Mouse (Mus musculus) lung, postnatal 0 days (tissue): ENCODE measurements at regions not wholly inside any gene's neighbourhood (a gene's known extent, or its start where the extent isn't known, plus 50 kb on each side); places are given as distances from the start of the nearest gene placed in this dataset.
A peak's percentile ranks its signal among the peaks of the same experiment; 100 is the strongest.

ENCODE experiments used
- ATAC-seq: fragments of 200-750 bp; cut with Nextera tagmentation; 2 replicates; pipeline ENCODE4 v1.8.0; 2017; ENCODE audit warnings: moderate library complexity
- DNase-seq: peaks from one replicate; pipeline ENCODE4 v3.0.0-alpha.2; 2016; ENCODE audit warnings: low spot score
- H3K27ac ChIP-seq: fragments of 300-500 bp; sonication (generic); 2 replicates; pipeline ENCODE4 v1.5.1; 2014; ENCODE audit warnings: antibody characterized with exemption, mild to moderate bottlenecking, low read length, mixed read lengths
- H3K27me3 ChIP-seq: fragments of 300-500 bp; sonication (generic); replicated peaks from 2 replicates; pipeline ENCODE4 v1.6.1; 2014; ENCODE audit warnings: low read length, mixed read lengths; ENCODE audit not compliant: insufficient read depth
- H3K36me3 ChIP-seq: fragments of 300-500 bp; sonication (generic); 2 replicates; pipeline ENCODE4 v1.6.1; 2014; ENCODE audit warnings: low read length, mixed read lengths; ENCODE audit not compliant: insufficient read depth
- H3K4me1 ChIP-seq: fragments of 300-500 bp; sonication (generic); 2 replicates; pipeline ENCODE4 v1.6.1; 2014; ENCODE audit warnings: antibody characterized with exemption, low read depth, low read length, mixed read lengths; ENCODE audit not compliant: insufficient read depth
- H3K4me2 ChIP-seq: fragments of 300-500 bp; sonication (generic); replicated peaks from 2 replicates; pipeline ENCODE4 v1.6.1; 2014; ENCODE audit warnings: low read depth, mild to moderate bottlenecking, low read length, moderate library complexity, mixed read lengths
- H3K4me3 ChIP-seq: fragments of 300-500 bp; sonication (generic); 2 replicates; pipeline ENCODE4 v1.5.1; 2014; ENCODE audit warnings: low read depth, low read length
- H3K9ac ChIP-seq: fragments of 300-500 bp; sonication (generic); replicated peaks from 2 replicates; pipeline ENCODE4 v1.6.1; 2014; ENCODE audit warnings: low read depth, mild to moderate bottlenecking
- H3K9me3 ChIP-seq: fragments of 300-500 bp; sonication (generic); 2 replicates; pipeline ENCODE4 v1.6.1; 2016; ENCODE audit warnings: low read length, mixed read lengths
- CTCF ChIP-seq: IDR thresholded peaks from 2 replicates; pipeline ENCODE4 v1.5.1; 2016; ENCODE audit warnings: antibody characterized with exemption, mild to moderate bottlenecking
- EP300 ChIP-seq: IDR thresholded peaks from 2 replicates; pipeline ENCODE4 v1.6.1; 2016; ENCODE audit warnings: antibody characterized with exemption, mild to moderate bottlenecking, control low read depth
- WGBS: fragments of 180-500 bp; shearing (Covaris S2); extraction: QIAGEN DNeasy Blood & Tissue Kit; methylation state at CpG from one replicate; pipeline ENCODE4 v1.1.7; 2014; 5-methylcytosine and 5-hydroxymethylcytosine counted together

- no peak overlapping the region for H3K4me3 ChIP-seq
- TF ChIP-seq CTCF: no peak
- no peak for TF ChIP-seq EP300
- no peak overlapping the region for H3K27ac ChIP-seq
- 0 out of 2 replicates have a peak, but pooled peaks cover 5% of the 10 kb centered on the region for H3K27me3 ChIP-seq
- DNase-seq: no peak
- no peak overlapping the region for H3K4me2 ChIP-seq
- H3K9ac ChIP-seq: no peak overlapping the region
- no peak for ATAC-seq
- no peaks in the 10 kb centered on the region for H3K9me3 ChIP-seq
- no peaks in the 10 kb centered on the region for H3K36me3 ChIP-seq
- no peaks in the 10 kb centered on the region for H3K4me1 ChIP-seq
- 9% methylated on average over 11 of the region's 11 CpGs for WGBS
These were observed 246.8 kb upstream of the Prox1 start for GRCm38 (mm10) chr1:190417326-190417725.

GRCm38 (mm10) chr1:190411756-190412155 is 241.2 kb upstream of the Prox1 start:
- Histone ChIP-seq H3K9me3 (no peaks in the 10 kb centered on the region), H3K27ac (no peak overlapping the region), H3K4me3 (no peak overlapping the region), H3K4me2 (no peak overlapping the region), H3K36me3 (no peaks in the 10 kb centered on the region), H3K9ac (no peak overlapping the region), H3K4me1 (no peaks in the 10 kb centered on the region), H3K27me3 (no peaks in the 10 kb centered on the region)
- no peak for ATAC-seq
- no peak for DNase-seq
- no peak for TF ChIP-seq EP300
- TF ChIP-seq CTCF: no peak
- 85% methylated on average over 5 of the region's 5 CpGs for WGBS

GRCm38 (mm10) chr1:190403335-190403734 is 232.8 kb upstream of the Prox1 start:
- no peaks in the 10 kb centered on the region for H3K36me3 ChIP-seq
- WGBS: 44% methylated on average over 12 of the region's 12 CpGs
- no peaks in the 10 kb centered on the region for H3K9me3 ChIP-seq
- no peaks in the 10 kb centered on the region for H3K27me3 ChIP-seq
- H3K4me3 ChIP-seq: no peak overlapping the region
- peak; percentile 97 for ATAC-seq
- no peak for TF ChIP-seq CTCF
- peak; percentile 71 for TF ChIP-seq EP300
- H3K27ac ChIP-seq: peak overlapping the region; percentile 38
- H3K4me1 ChIP-seq: no peaks in the 10 kb centered on the region
- DNase-seq: peak; percentile 70
- no peak overlapping the region for H3K9ac ChIP-seq
- H3K4me2 ChIP-seq: no peak overlapping the region

- 34% methylated on average over 6 of the region's 6 CpGs for WGBS
- no peak for ATAC-seq
These were observed 227.8 kb upstream of the Prox1 start for GRCm38 (mm10) chr1:190398308-190398707.

DNA sequence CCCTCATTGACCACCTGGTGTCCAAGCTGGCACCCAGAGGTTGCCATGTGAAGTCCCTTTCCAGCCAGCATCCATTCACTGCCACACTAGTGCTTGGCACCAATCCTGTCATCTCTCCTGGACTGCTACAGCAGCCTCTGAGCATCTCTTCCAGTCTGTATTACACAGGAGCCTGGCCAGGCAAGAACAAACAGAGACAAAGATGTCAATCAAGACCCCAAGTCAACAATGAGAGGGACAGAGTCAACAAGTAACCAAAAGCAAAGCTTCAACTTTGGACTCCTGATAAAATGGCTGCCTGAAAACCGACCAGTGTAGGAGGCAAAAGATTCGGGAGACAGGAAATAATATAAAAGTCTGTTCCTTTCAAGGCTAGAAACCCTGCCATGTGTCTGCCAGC is 227.3 kb upstream of the Prox1 start:
- Histone ChIP-seq H3K27ac (no peak overlapping the region), H3K4me3 (no peak overlapping the region), H3K4me2 (no peak overlapping the region), H3K27me3 (no peaks in the 10 kb centered on the region), H3K9ac (no peak overlapping the region), H3K36me3 (no peaks in the 10 kb centered on the region), H3K4me1 (no peaks in the 10 kb centered on the region), H3K9me3 (no peaks in the 10 kb centered on the region)
- 32% methylated on average over 2 of the region's 2 CpGs for WGBS
- TF ChIP-seq EP300 (no peak), CTCF (no peak)
- ATAC-seq (no peak), DNase-seq (no peak)

More at GRCm38 (mm10) chr1:190398308-190398707, 227.8 kb upstream of the Prox1 start:
- H3K4me1 ChIP-seq: no peaks in the 10 kb centered on the region
- no peaks in the 10 kb centered on the region for H3K9me3 ChIP-seq
- H3K27ac ChIP-seq: no peak overlapping the region
- no peak for DNase-seq
- no peaks in the 10 kb centered on the region for H3K27me3 ChIP-seq
- no peak overlapping the region for H3K9ac ChIP-seq
- no peak overlapping the region for H3K4me2 ChIP-seq
- H3K4me3 ChIP-seq: no peak overlapping the region
- H3K36me3 ChIP-seq: no peaks in the 10 kb centered on the region
- TF ChIP-seq EP300 (no peak), CTCF (no peak)

DNA sequence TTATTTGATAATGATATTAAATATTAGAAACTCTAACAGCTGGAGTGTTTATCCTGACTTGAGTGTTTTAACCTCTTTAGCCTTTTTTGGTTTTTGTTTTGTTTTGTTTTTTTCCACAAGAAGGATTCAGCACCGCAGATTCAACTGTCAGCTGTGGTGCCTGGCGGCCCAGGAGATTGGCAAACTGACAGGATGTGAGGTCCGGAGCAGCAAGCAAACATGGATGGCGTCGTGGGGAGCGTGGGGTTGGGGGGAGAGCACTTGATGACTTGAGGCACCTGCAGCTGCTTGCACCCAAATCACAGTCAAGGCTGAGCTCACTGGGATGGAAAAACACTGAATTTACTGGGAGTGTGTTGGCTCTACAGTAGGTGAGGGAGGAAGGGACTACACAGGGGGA is 222.5 kb upstream of the Prox1 start:
- TF ChIP-seq EP300 (no peak), CTCF (no peak)
- Histone ChIP-seq H3K4me1 (no peaks in the 10 kb centered on the region), H3K27me3 (no peaks in the 10 kb centered on the region), H3K4me2 (no peak overlapping the region), H3K36me3 (no peaks in the 10 kb centered on the region), H3K9ac (no peak overlapping the region), H3K27ac (no peak overlapping the region), H3K4me3 (no peak overlapping the region), H3K9me3 (no peaks in the 10 kb centered on the region)
- ATAC-seq (no peak), DNase-seq (no peak)
- 38% methylated on average over 6 of the region's 6 CpGs for WGBS

- Histone ChIP-seq H3K9me3 (no peaks in the 10 kb centered on the region), H3K4me1 (no peaks in the 10 kb centered on the region), H3K27me3 (0 out of 2 replicates have a peak, but pooled peaks cover 3% of the 10 kb centered on the region), H3K4me2 (no peak overlapping the region), H3K27ac (no peak overlapping the region), H3K4me3 (no peak overlapping the region), H3K9ac (no peak overlapping the region), H3K36me3 (no peaks in the 10 kb centered on the region)
- TF ChIP-seq CTCF (no peak), EP300 (no peak)
- ATAC-seq (no peak), DNase-seq (no peak)
- WGBS: 86% methylated on average over 4 of the region's 4 CpGs
These were observed 218.3 kb upstream of the Prox1 start for GRCm38 (mm10) chr1:190388853-190389252.
